Mouse (Mus musculus) stomach, embryonic 14.5 days (tissue): ENCODE measurements at regions not wholly inside any gene's neighbourhood (a gene's known extent, or its start where the extent isn't known, plus 50 kb on each side); places are given as distances from the start of the nearest gene placed in this dataset.

Experiments
- ATAC-seq: fragments of 200-750 bp; cut with Nextera tagmentation; 2 replicates; pipeline ENCODE4 v1.8.0; 2017; ENCODE audit warnings: low read depth, moderate TSS enrichment; ENCODE audit not compliant: insufficient number of reproducible peaks, insufficient read depth, low FRiP score
- H3K27ac ChIP-seq: fragments of 300-500 bp; sonication (generic); 2 replicates; pipeline ENCODE4 v1.5.1; 2014; ENCODE audit warnings: mild to moderate bottlenecking, low read length, moderate library complexity, mixed read lengths
- H3K27me3 ChIP-seq: fragments of 300-500 bp; sonication (generic); 2 replicates; pipeline ENCODE4 v1.6.1; 2014; ENCODE audit warnings: low read length, control low read depth, mixed read lengths; ENCODE audit not compliant: control insufficient read depth, insufficient read depth
- H3K36me3 ChIP-seq: fragments of 300-500 bp; sonication (generic); 2 replicates; pipeline ENCODE4 v1.6.1; 2014; ENCODE audit warnings: mild to moderate bottlenecking, control low read depth, low read length, moderate library complexity, mixed read lengths; ENCODE audit not compliant: control insufficient read depth, insufficient read depth
- H3K4me1 ChIP-seq: fragments of 300-500 bp; sonication (generic); 2 replicates; pipeline ENCODE4 v1.6.1; 2014; ENCODE audit warnings: low read length, control low read depth, mixed read lengths; ENCODE audit not compliant: control insufficient read depth, insufficient read depth
- H3K4me2 ChIP-seq: fragments of 300-500 bp; sonication (generic); replicated peaks from 2 replicates; pipeline ENCODE4 v1.6.1; 2014; ENCODE audit warnings: low read depth, low read length, control low read depth
- H3K4me3 ChIP-seq: fragments of 300-500 bp; sonication (generic); 2 replicates; pipeline ENCODE4 v1.5.1; 2014; ENCODE audit warnings: low read depth, low read length, control low read depth
- H3K9ac ChIP-seq: fragments of 300-500 bp; sonication (generic); replicated peaks from 2 replicates; pipeline ENCODE4 v1.6.1; 2014; ENCODE audit warnings: low read depth, mild to moderate bottlenecking, control low read depth, low read length, moderate library complexity, mixed read lengths
- H3K9me3 ChIP-seq: fragments of 300-500 bp; sonication (generic); 2 replicates; pipeline ENCODE4 v1.6.1; 2016; ENCODE audit warnings: low read depth, low read length, control low read depth; ENCODE audit not compliant: control insufficient read depth
- WGBS: fragments of 180-500 bp; shearing (Covaris S2); extraction: QIAGEN DNeasy Blood & Tissue Kit; methylation state at CpG from one replicate; pipeline ENCODE4 v1.1.7; 2014; 5-methylcytosine and 5-hydroxymethylcytosine counted together

DNA sequence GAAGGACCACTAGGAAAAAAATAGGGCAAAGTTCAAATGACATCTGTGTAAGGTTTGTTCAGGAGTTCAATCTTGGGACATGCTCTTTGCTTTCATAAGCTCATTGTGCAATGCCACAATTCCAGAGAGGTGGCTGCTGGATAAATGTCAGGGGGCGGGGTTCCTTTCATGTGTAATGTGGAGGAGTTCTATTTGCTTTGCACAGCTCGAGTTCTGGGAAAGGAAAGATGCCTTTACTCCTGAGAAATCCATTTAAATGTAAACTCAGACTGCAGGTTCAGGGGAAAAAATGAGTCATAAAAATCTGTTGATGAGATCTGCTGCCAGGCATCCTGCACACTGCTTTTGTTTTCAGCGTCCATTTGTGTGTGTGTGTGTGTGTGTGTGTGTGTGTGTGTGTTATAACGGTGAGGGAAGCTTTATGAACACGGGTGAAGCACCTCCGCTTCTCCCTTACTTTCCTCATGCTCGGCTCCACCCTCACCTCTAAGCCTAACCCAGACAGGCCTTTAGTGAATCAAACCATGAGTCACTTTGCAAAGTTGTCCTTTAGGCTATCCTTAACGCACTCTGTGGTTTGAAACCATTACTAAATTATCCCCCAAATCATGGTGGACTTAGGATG, 99.9 kb upstream of the Acsl4 start:
- no peak overlapping the region for H3K4me3 ChIP-seq
- 57% methylated on average over 8 of the region's 8 CpGs for WGBS
- no peak overlapping the region for H3K4me2 ChIP-seq
- no peaks in the 10 kb centered on the region for H3K9me3 ChIP-seq
- no peaks in the 10 kb centered on the region for H3K4me1 ChIP-seq
- no peak overlapping the region for H3K27ac ChIP-seq
- no peak overlapping the region for H3K9ac ChIP-seq
- no peaks in the 10 kb centered on the region for H3K36me3 ChIP-seq
- ATAC-seq: 0 out of 2 replicates have a peak, but pooled peaks have one; percentile 42
- no peaks in the 10 kb centered on the region for H3K27me3 ChIP-seq

DNA sequence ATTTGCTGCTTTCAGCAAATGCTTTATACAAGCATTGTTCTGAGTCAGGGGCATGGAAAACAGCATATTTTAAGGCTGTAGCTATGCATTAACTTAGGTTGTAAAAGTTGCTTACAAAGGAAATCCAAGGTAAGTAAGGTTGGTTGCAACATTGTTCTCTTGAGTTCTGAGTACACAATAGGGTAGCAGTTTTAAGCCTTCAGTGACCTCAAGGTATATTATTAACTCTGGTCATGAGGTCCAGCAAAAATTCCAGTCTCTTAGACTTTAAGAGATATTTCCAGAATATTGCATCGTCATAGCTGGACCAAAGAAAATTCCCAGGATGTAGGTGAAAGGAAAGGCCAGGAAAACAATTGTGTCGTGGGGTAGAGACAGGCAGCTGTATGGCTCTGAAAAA, 110.8 kb upstream of the Acsl4 start:
- Histone ChIP-seq H3K36me3 (no peaks in the 10 kb centered on the region), H3K9ac (no peak overlapping the region), H3K4me2 (no peak overlapping the region), H3K27ac (no peak overlapping the region), H3K9me3 (no peaks in the 10 kb centered on the region), H3K4me1 (no peaks in the 10 kb centered on the region), H3K27me3 (no peaks in the 10 kb centered on the region), H3K4me3 (no peak overlapping the region)
- no peak for ATAC-seq
- 58% methylated on average over 2 of the region's 2 CpGs for WGBS

DNA sequence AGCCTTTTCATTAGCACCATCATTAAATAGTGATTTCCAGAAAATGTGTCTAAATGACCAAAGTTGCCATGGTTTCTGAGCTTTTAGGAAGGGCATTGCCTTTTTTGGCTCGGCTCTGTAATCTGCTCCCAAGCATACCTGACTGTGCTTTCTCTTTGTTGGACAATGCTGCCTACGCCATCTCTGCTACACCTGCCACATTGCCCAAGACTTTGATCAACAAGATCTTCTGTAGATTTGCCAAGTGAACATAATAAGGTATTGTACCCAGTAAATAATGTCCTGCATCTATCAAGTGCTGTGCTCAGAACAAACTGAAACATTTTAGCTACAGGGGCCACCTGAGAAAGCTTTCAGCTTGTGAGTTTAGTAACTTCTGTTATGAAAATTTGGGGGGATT, 114.6 kb upstream of the Acsl4 start:
- no peaks in the 10 kb centered on the region for H3K4me1 ChIP-seq
- 70% methylated on average over 2 of the region's 2 CpGs for WGBS
- no peak overlapping the region for H3K9ac ChIP-seq
- no peak overlapping the region for H3K4me3 ChIP-seq
- no peak overlapping the region for H3K27ac ChIP-seq
- H3K27me3 ChIP-seq: no peaks in the 10 kb centered on the region
- ATAC-seq: no peak
- H3K36me3 ChIP-seq: no peaks in the 10 kb centered on the region
- H3K9me3 ChIP-seq: no peaks in the 10 kb centered on the region
- no peak overlapping the region for H3K4me2 ChIP-seq

DNA sequence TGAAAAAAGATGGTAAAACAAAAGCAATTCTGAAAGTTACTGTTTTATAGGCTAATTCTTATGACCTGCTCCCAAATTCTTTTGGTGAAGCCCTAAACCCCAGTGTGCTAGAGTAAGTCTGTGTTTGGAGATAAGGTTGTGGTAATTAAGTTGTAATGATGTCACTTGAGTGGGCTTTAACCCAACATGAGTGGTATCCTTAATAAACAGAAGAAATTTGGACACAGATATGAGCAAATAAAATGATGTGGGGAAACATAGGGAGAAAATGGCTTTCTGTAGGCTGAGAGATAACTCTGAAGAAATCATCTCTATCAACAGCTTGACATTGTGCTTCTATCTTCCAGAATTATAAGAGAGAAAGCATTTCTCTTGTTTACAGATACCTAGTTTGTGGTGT, 117.1 kb upstream of the Acsl4 start:
- ATAC-seq: no peak
- H3K4me1 ChIP-seq: no peaks in the 10 kb centered on the region
- no peaks in the 10 kb centered on the region for H3K27me3 ChIP-seq
- H3K9me3 ChIP-seq: no peaks in the 10 kb centered on the region
- H3K4me2 ChIP-seq: no peak overlapping the region
- H3K27ac ChIP-seq: no peak overlapping the region
- H3K9ac ChIP-seq: no peak overlapping the region
- no peak overlapping the region for H3K4me3 ChIP-seq
- no peaks in the 10 kb centered on the region for H3K36me3 ChIP-seq

- no peaks in the 10 kb centered on the region for H3K36me3 ChIP-seq
- 81% methylated on average over 5 of the region's 5 CpGs for WGBS
- no peak for ATAC-seq
Measured at GRCm38 (mm10) chrX:142516406-142517131, 126.2 kb upstream of the Acsl4 start.

GRCm38 (mm10) chrX:142517205-142517604, 126.9 kb upstream of the Acsl4 start:
- Histone ChIP-seq H3K36me3 (no peaks in the 10 kb centered on the region), H3K9ac (no peak overlapping the region), H3K27me3 (no peaks in the 10 kb centered on the region), H3K4me3 (no peak overlapping the region), H3K4me2 (no peak overlapping the region), H3K4me1 (no peaks in the 10 kb centered on the region), H3K27ac (no peak overlapping the region), H3K9me3 (no peaks in the 10 kb centered on the region)
- ATAC-seq: no peak
- 81% methylated on average over 5 of the region's 5 CpGs for WGBS

More at GRCm38 (mm10) chrX:142516406-142517131, 126.2 kb upstream of the Acsl4 start:
- Histone ChIP-seq H3K27ac (no peak overlapping the region), H3K4me1 (no peaks in the 10 kb centered on the region), H3K27me3 (no peaks in the 10 kb centered on the region), H3K9me3 (no peaks in the 10 kb centered on the region), H3K9ac (no peak overlapping the region), H3K4me3 (no peak overlapping the region), H3K4me2 (no peak overlapping the region)

GRCm38 (mm10) chrX:142521063-142521462, 130.7 kb upstream of the Acsl4 start:
- ATAC-seq: no peak
- Histone ChIP-seq H3K27me3 (no peaks in the 10 kb centered on the region), H3K9ac (no peak overlapping the region), H3K4me1 (no peaks in the 10 kb centered on the region), H3K36me3 (no peaks in the 10 kb centered on the region), H3K27ac (no peak overlapping the region), H3K9me3 (no peaks in the 10 kb centered on the region), H3K4me3 (no peak overlapping the region), H3K4me2 (no peak overlapping the region)
- WGBS: 79% methylated on average over 4 of the region's 4 CpGs

DNA sequence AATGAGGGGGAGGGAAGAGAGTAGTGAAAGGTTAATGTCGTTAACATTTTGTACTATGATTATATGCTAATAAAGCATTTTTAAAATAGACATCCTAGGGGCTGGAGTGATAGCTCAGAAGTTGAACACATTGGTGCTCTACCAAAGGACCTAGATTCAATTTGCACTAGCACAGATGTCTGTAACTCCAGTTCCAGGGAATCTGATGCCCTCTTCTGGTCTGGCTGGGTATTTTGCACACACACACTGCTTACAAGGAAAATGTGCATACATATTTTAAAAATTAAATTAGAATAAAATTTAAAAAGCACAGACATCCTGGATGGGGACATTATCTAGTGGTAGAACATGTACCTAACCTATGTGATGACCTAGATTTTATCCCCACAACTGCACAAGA, 136.6 kb upstream of the Acsl4 start:
- no peak overlapping the region for H3K9ac ChIP-seq
- no peak overlapping the region for H3K4me3 ChIP-seq
- no peaks in the 10 kb centered on the region for H3K36me3 ChIP-seq
- H3K4me2 ChIP-seq: no peak overlapping the region
- ATAC-seq: no peak
- no peaks in the 10 kb centered on the region for H3K9me3 ChIP-seq
- H3K4me1 ChIP-seq: no peaks in the 10 kb centered on the region
- H3K27ac ChIP-seq: no peak overlapping the region
- no peaks in the 10 kb centered on the region for H3K27me3 ChIP-seq
- 23% methylated on average over 1 of the region's 1 CpGs for WGBS

DNA sequence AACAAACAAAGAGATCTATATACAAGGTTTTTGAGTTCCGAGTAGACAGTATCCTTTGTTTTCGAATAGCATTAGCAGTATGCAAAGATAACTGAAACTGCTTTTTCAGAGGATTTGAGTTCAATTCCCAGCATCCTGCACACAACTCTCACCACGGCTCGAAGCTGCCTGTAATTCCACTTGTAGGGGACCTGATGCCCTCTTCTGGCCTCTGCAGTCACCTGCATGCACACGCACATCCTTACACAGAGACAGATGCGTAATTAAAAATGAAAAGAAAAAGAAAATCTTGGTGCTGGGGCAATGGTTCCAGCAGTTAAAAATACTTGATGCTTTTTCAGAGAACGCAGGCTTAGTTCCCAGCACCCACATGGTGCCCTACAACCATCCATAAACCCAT, 139.6 kb upstream of the Acsl4 start:
- 65% methylated on average over 7 of the region's 7 CpGs for WGBS
- no peaks in the 10 kb centered on the region for H3K4me1 ChIP-seq
- H3K4me3 ChIP-seq: no peak overlapping the region
- H3K9ac ChIP-seq: no peak overlapping the region
- H3K9me3 ChIP-seq: no peaks in the 10 kb centered on the region
- no peak overlapping the region for H3K4me2 ChIP-seq
- no peak overlapping the region for H3K27ac ChIP-seq
- ATAC-seq: no peak
- H3K27me3 ChIP-seq: no peaks in the 10 kb centered on the region
- H3K36me3 ChIP-seq: no peaks in the 10 kb centered on the region
